Mouse (Mus musculus) forebrain, embryonic 13.5 days (tissue): ENCODE results near the gene Lrrfip1. TPM values are rescaled to one million over a fixed set of nuclear protein-coding genes. Genes with fewer than 3 reads are reported as not detected.
A peak's percentile ranks its signal among the peaks of the same experiment; 100 is the strongest.

Experiments used
- ATAC-seq: fragments of 200-750 bp; cut with Nextera tagmentation; 2 replicates; pipeline ENCODE4 v1.8.0; 2017
- H3K27ac ChIP-seq: fragments of 300-500 bp; sonication (generic); 2 replicates; pipeline ENCODE4 v1.5.1; 2015; ENCODE audit warnings: inconsistent platforms, mild to moderate bottlenecking, moderate library complexity
- H3K27me3 ChIP-seq: fragments of 300-500 bp; sonication (generic); 2 replicates; pipeline ENCODE4 v1.6.1; 2015; ENCODE audit warnings: mild to moderate bottlenecking, inconsistent platforms
- H3K36me3 ChIP-seq: fragments of 300-500 bp; sonication (generic); 2 replicates; pipeline ENCODE4 v1.6.1; 2015; ENCODE audit warnings: mild to moderate bottlenecking, inconsistent platforms; ENCODE audit not compliant: poor library complexity, severe bottlenecking
- H3K4me1 ChIP-seq: fragments of 300-500 bp; sonication (generic); 2 replicates; pipeline ENCODE4 v1.6.1; 2015; ENCODE audit warnings: inconsistent platforms
- H3K4me2 ChIP-seq: fragments of 300-500 bp; sonication (generic); 2 replicates; pipeline ENCODE4 v1.6.1; 2015; ENCODE audit warnings: inconsistent platforms, mild to moderate bottlenecking, moderate library complexity
- H3K4me3 ChIP-seq: fragments of 300-500 bp; sonication (generic); 2 replicates; pipeline ENCODE4 v1.5.1; 2015; ENCODE audit warnings: mild to moderate bottlenecking, inconsistent platforms
- H3K9ac ChIP-seq: fragments of 300-500 bp; sonication (generic); 2 replicates; pipeline ENCODE4 v1.6.1; 2015; ENCODE audit warnings: mild to moderate bottlenecking, inconsistent platforms
- H3K9me3 ChIP-seq: fragments of 300-500 bp; sonication (generic); replicated peaks from 2 replicates; pipeline ENCODE4 v1.6.1; 2016; ENCODE audit warnings: inconsistent platforms
- WGBS: fragments of 180-500 bp; shearing (Covaris S2); methylation state at CpG from one replicate; pipeline ENCODE4 v1.1.7; 2015; 5-methylcytosine and 5-hydroxymethylcytosine counted together
- polyA plus RNA-seq: library from polyadenylated mRNA; unstranded; fragments of >200 nt; fragmentation: Nextera tagmentation; extraction: Ambion mirVana; gene quantifications from 2 replicates; pipeline ENCODE4 v1.2.1, GENCODE M21; 2015

Gene Lrrfip1
- polyA plus RNA-seq, 1 experiment from 2014 or later: 22.1 TPM

DNA sequence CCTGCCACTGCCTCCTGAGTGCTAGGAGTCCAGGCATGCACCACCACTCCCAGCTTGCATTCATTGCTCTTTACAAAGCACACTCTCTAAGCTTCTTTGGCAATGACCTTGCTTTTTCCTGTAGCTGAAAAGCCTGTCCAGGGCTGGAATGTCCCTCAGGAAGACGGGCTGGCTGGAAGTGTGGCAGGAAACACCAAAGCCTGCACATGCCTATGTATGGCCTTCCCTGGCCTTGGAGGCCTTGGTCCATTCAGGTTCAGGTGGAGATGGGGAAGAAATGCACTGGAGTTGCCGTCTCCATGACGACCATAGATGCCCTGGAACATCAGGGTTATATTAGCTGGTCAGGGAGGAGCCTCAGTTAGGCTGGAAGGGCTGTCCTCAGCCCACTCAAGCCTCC lies 15.3 kb downstream of the Lrrfip1 start:
- no peaks in the 10 kb centered on the region for H3K27me3 ChIP-seq
- peaks cover 12% of the 10 kb centered on the region for H3K4me1 ChIP-seq
- ATAC-seq: no peak
- no peak overlapping the region for H3K4me2 ChIP-seq
- no peaks in the 10 kb centered on the region for H3K9me3 ChIP-seq
- H3K4me3 ChIP-seq: no peak overlapping the region
- H3K36me3 ChIP-seq: no peaks in the 10 kb centered on the region
- no peak overlapping the region for H3K27ac ChIP-seq
- 78% methylated on average over 3 of the region's 3 CpGs for WGBS
- no peak overlapping the region for H3K9ac ChIP-seq

DNA sequence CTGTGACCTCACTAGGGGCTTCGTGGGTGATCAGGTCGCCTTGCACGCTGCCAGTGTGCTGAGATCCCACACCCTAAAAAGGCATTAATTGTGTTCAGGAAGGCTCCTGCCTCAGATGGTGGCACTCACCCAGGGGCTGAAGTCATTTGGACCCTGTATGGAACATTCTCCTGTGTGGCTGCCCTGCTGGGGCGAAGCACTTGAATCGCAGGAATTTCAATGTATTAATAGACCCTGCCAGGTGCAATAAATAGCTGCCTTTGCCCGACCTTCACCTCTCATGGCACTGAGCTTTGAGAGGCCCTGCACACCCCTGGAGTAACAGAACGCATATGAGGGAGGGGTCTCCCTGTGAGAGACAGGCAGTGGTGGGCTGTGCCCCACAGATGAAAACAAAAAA lies 17.0 kb downstream of the Lrrfip1 start:
- no peak overlapping the region for H3K4me2 ChIP-seq
- no peak overlapping the region for H3K9ac ChIP-seq
- no peak overlapping the region for H3K4me3 ChIP-seq
- no peak overlapping the region for H3K27ac ChIP-seq
- H3K4me1 ChIP-seq: peaks cover 12% of the 10 kb centered on the region
- ATAC-seq: no peak
- 64% methylated on average over 7 of the region's 7 CpGs for WGBS
- no peaks in the 10 kb centered on the region for H3K27me3 ChIP-seq
- H3K9me3 ChIP-seq: no peaks in the 10 kb centered on the region
- no peaks in the 10 kb centered on the region for H3K36me3 ChIP-seq

DNA sequence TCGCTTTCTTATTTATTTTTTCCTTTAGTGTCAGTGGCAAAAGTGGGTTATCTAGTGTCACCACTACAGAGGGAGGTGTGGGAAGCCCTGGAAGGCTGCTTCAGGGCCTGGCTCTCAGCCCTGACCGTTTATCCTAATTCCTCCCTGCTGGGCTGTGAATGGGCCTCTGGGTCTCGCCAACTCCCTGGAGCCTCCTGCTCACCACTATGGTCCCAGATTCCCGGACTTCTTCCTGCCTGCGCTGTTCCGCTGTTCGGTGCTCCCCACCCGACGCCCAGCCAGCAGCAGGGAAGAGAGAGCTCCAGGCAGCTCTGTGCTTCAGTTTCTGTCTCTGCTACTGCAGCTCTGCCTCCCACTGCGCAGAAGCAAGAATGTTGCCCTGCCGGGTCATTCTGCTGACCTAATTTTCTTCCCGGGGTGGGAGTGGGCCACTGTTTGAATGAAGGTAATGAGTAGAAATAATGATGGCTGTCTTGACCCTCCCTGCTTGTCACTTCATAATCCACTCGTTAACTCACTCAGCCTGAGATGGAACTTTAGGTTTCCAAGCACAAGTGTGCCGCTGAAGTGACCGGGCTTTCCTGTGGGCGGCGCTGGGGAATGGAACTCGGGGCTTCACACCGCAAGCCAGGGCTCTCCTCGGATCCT lies 18.7 kb downstream of the Lrrfip1 start:
- H3K27me3 ChIP-seq: no peaks in the 10 kb centered on the region
- no peak overlapping the region for H3K4me3 ChIP-seq
- H3K4me2 ChIP-seq: peak overlapping the region; percentile 35
- H3K9ac ChIP-seq: peak overlapping the region; percentile 45; the same call in 1 of the 2 replicates
- H3K27ac ChIP-seq: no peak overlapping the region; the same call in 1 of the 2 replicates
- WGBS: 6% methylated on average over 20 of the region's 20 CpGs
- 0 out of 2 replicates have a peak, but pooled peaks have one; percentile 21 for ATAC-seq
- peaks cover 12% of the 10 kb centered on the region for H3K4me1 ChIP-seq
- no peaks in the 10 kb centered on the region for H3K36me3 ChIP-seq
- H3K9me3 ChIP-seq: no peaks in the 10 kb centered on the region

DNA sequence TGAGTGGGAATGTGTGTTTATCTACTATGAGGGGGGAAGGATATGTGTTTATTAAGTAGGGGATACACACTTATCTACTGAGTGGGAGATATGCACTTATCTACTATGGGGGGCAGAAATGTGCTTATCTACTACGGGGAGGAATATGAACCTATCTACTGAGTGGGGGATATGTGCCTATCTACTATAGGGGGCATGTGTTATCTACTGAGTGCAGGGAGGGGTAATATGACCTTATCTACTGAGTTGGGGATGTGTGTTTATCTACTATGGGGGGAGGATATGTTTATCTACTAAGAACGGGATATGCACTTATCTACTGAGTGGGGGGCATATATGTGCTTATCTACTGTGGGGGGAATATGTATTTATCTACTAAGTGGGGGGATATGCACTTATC lies 20.8 kb downstream of the Lrrfip1 start:
- peaks cover 12% of the 10 kb centered on the region for H3K4me1 ChIP-seq
- no peak for ATAC-seq
- no peaks in the 10 kb centered on the region for H3K36me3 ChIP-seq
- no peaks in the 10 kb centered on the region for H3K9me3 ChIP-seq
- no peak overlapping the region for H3K4me2 ChIP-seq
- H3K9ac ChIP-seq: no peak overlapping the region
- no peak overlapping the region for H3K27ac ChIP-seq
- H3K4me3 ChIP-seq: no peak overlapping the region
- WGBS: 98% methylated on average over 2 of the region's 2 CpGs
- H3K27me3 ChIP-seq: no peaks in the 10 kb centered on the region

DNA sequence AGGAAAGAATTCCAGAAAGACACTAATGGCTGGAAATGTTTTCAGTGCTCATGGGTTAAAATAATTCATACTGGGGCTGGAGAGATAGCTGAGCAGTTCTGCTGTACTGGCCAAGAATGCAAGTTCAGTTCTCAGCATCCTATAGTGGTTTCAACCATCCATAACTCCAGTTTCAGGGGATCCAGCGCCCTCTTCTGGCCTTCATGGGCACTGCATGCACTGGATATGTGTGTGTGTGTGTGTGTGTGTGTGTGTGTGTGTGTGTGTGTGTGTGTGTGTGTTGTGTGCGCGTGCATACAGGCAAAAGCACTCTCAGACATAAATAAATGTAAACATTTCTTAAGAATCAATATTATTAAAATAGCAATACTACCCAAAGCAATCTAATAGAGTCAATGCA lies 22.8 kb downstream of the Lrrfip1 start:
- H3K27ac ChIP-seq: no peak overlapping the region
- ATAC-seq: no peak
- H3K27me3 ChIP-seq: no peaks in the 10 kb centered on the region
- H3K9me3 ChIP-seq: no peaks in the 10 kb centered on the region
- WGBS: 72% methylated on average over 3 of the region's 3 CpGs
- H3K4me2 ChIP-seq: no peak overlapping the region
- H3K4me1 ChIP-seq: peaks cover 12% of the 10 kb centered on the region
- no peaks in the 10 kb centered on the region for H3K36me3 ChIP-seq
- H3K4me3 ChIP-seq: no peak overlapping the region
- no peak overlapping the region for H3K9ac ChIP-seq

DNA sequence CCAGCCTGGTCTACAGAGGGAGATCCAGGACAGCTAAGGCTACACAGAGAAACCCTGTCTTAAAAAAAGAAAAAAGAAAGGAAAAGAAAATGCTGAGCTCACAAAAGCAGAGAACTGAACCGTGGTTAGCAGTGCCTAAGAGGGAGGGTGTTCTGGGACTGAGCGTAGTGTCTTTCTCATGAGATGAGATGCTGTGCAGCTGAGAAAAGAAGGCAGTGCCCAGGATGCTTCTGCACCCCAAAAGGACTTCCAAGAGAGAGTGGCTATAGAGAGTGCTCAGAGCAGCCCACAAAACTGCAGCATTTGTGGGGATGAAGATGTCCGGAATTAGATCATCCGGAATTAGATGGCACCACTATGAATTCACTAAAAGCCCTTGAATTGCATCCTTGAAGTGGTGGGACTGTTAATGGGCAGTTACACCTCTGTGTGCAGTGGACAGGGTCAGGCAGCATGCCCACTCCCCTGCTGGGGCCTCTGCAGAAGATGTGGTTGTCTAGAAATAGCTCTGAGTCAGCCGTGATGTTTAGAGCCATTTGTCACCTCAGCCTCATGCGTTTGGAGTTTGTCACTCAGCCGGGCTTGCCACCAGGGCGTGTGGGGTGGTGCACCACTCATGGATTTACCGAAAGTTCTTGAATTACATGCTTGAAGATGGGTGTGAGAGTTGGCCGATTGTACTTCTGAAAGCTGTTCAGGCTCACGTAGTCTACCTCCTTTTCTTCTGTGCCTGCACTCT lies 23.8 kb downstream of the Lrrfip1 start:
- Histone ChIP-seq H3K4me2 (no peak overlapping the region), H3K27me3 (no peaks in the 10 kb centered on the region), H3K4me1 (peaks cover 3% of the 10 kb centered on the region), H3K36me3 (no peaks in the 10 kb centered on the region), H3K9ac (no peak overlapping the region), H3K9me3 (no peaks in the 10 kb centered on the region), H3K4me3 (no peak overlapping the region), H3K27ac (no peak overlapping the region)
- WGBS: 85% methylated on average over 11 of the region's 11 CpGs
- no peak for ATAC-seq

DNA sequence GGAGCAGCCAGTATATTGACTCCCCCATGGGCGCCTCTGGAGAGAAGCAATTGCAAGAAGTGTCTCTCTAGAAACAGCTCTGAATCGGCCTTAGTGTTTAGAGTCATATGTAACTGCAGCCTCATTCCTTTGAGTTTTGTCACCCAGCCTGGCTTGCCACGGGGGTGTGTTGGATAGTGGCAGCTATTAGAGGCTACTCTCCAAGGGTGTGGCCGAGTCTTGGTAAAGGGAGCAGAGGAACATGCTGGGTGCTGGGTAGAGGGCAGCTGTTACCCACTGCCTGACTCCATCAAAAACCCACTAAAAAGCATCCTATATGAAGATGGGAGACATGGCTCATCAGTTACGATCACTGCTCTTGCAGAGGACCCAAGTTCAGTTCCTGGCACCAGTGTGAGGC lies 24.7 kb downstream of the Lrrfip1 start:
- H3K4me1 ChIP-seq: no peaks in the 10 kb centered on the region
- H3K4me3 ChIP-seq: no peak overlapping the region
- H3K36me3 ChIP-seq: no peaks in the 10 kb centered on the region
- no peak overlapping the region for H3K4me2 ChIP-seq
- no peaks in the 10 kb centered on the region for H3K9me3 ChIP-seq
- no peak for ATAC-seq
- 91% methylated on average over 5 of the region's 5 CpGs for WGBS
- no peak overlapping the region for H3K27ac ChIP-seq
- no peaks in the 10 kb centered on the region for H3K27me3 ChIP-seq
- no peak overlapping the region for H3K9ac ChIP-seq

DNA sequence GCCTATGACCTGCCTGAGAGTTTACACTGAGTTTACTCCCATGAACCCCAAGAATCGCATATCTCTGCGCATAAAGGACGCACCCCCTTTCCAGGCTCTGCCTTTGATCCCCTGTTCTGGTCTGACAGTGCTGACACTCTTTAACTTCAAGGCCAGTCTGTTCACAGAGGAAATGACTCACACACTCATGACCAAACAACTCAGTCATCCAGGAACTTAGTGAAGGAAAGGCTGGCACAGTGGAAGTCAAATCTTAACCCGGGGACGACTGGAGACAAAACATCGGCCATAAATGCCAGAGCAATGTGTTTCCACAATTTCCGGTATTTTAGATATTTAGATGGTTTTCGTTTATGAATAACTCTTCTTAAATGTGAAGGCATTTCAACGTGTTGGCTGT lies 25.4 kb downstream of the Lrrfip1 start:
- H3K36me3 ChIP-seq: no peaks in the 10 kb centered on the region
- H3K27me3 ChIP-seq: no peaks in the 10 kb centered on the region
- no peak for ATAC-seq
- H3K4me1 ChIP-seq: no peaks in the 10 kb centered on the region
- no peak overlapping the region for H3K9ac ChIP-seq
- 90% methylated on average over 9 of the region's 9 CpGs for WGBS
- no peaks in the 10 kb centered on the region for H3K9me3 ChIP-seq
- no peak overlapping the region for H3K4me2 ChIP-seq
- no peak overlapping the region for H3K4me3 ChIP-seq
- H3K27ac ChIP-seq: no peak overlapping the region

DNA sequence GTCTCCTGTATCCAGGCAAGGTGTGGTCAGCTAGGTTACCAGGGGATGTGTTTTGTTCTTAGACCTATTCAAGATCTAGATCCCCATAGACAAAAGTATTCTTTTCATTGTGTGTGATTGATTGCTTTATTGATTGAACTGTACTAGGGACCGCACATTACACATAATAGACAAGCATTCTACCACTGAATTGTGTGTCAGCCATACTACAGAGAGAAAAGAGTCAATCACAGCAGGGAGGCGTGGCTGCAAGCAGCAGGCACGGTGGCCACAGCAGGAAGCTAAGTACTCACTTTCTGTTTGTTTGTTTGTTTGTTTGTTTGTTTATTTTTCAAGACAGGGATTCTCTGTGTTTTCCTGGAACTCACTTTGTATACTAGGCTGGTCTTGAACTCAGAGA lies 25.9 kb downstream of the Lrrfip1 start:
- no peak overlapping the region for H3K27ac ChIP-seq
- 60% methylated on average over 3 of the region's 3 CpGs for WGBS
- ATAC-seq: no peak
- H3K36me3 ChIP-seq: no peaks in the 10 kb centered on the region
- H3K4me1 ChIP-seq: no peaks in the 10 kb centered on the region
- H3K9ac ChIP-seq: no peak overlapping the region
- H3K27me3 ChIP-seq: no peaks in the 10 kb centered on the region
- H3K9me3 ChIP-seq: no peaks in the 10 kb centered on the region
- H3K4me3 ChIP-seq: no peak overlapping the region
- H3K4me2 ChIP-seq: no peak overlapping the region

DNA sequence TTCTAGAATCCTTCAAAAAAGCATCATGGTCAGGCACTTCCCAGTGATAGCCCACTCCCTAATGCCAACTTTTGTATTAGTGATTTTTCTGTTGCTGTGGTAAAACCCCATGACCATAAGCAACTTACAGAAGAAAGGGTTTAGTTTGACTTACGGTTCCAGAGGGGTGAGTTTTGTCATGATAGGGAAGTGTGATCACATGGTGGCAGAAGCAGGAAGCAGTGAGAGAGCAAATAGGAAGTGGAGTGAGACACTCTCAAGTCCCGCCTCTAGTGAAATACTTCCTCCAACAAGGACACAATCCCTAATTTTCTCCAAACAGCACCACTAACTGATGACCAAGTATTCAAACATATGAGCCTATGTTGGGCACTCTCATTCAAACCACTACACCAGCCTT lies 28.4 kb downstream of the Lrrfip1 start:
- WGBS: 94% methylated on average over 2 of the region's 2 CpGs
- no peak overlapping the region for H3K4me2 ChIP-seq

DNA sequence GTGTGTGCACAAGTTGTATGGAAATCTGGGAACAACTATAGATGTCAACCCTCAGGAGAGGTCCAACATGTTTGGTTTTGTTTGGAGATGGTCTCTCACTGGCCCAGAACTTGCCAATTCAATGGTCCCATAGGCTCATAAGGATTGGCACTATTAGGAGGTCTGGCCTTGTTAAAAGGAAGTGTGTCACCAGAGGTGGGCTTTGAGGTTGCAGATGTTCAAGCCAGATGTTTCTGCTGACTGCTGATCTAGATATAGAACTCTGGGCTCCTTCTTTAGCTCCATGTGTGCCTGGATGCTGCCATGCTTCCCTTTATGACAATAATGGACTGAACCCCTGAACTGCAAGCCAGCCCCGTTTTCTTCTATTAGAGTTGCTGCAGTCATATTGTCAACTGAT lies 31.8 kb downstream of the Lrrfip1 start:
- WGBS: 100% methylated on average over 1 of the region's 1 CpGs
- no peaks in the 10 kb centered on the region for H3K9me3 ChIP-seq
- H3K27me3 ChIP-seq: no peaks in the 10 kb centered on the region

More for the DNA sequence above, 28.4 kb downstream of the Lrrfip1 start:
- Histone ChIP-seq H3K27ac (no peak overlapping the region), H3K36me3 (no peaks in the 10 kb centered on the region), H3K4me3 (no peak overlapping the region), H3K9ac (no peak overlapping the region), H3K4me1 (no peaks in the 10 kb centered on the region), H3K9me3 (no peaks in the 10 kb centered on the region), H3K27me3 (no peaks in the 10 kb centered on the region)
- no peak for ATAC-seq

DNA sequence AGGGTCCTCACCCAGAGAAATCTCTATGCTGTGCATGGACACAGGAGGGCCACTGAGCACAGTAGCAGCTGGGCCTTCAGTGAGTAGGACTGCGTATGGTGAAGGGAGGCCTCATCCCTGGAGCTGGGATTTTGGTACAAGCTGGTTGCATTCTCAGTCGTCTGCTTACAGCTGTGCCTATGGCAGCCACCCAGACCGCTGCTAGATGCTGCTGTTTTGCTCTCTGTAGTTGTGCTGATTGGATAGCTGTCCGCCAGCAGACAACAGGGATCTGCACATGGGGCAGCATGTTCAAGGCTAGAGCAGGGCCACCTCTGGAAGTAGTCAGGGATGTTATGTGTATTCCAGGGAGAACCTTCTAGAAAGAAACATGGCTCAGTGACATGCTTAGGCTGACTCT lies 33.0 kb downstream of the Lrrfip1 start:
- Histone ChIP-seq H3K4me1 (no peaks in the 10 kb centered on the region), H3K27ac (no peak overlapping the region), H3K9ac (no peak overlapping the region), H3K4me2 (no peak overlapping the region), H3K36me3 (no peaks in the 10 kb centered on the region), H3K4me3 (no peak overlapping the region), H3K27me3 (no peaks in the 10 kb centered on the region), H3K9me3 (no peaks in the 10 kb centered on the region)
- no peak for ATAC-seq
- WGBS: 79% methylated on average over 4 of the region's 4 CpGs

More for the DNA sequence above, 31.8 kb downstream of the Lrrfip1 start:
- no peak overlapping the region for H3K9ac ChIP-seq
- no peaks in the 10 kb centered on the region for H3K4me1 ChIP-seq
- H3K4me3 ChIP-seq: no peak overlapping the region
- H3K36me3 ChIP-seq: no peaks in the 10 kb centered on the region
- H3K27ac ChIP-seq: no peak overlapping the region
- ATAC-seq: no peak
- H3K4me2 ChIP-seq: no peak overlapping the region
